Mouse (Mus musculus): ENCODE measurements at regions not wholly inside any gene's neighbourhood (a gene's known extent, or its start where the extent isn't known, plus 50 kb on each side); places are given as distances from the start of the nearest gene placed in this dataset.

GRCm38 (mm10) chr12:73830122-73830521, 71.1 kb upstream of the Hif1a start:
- no peak for DNase-seq (ENCODE audit: low spot score in 2 of 2)

GRCm38 (mm10) chr12:73830551-73831203, 70.5 kb upstream of the Hif1a start:
- DNase-seq (ENCODE audit: low spot score in 2 of 2) = no peak

- no peak for DNase-seq (ENCODE audit: low spot score in 2 of 2)
Observed at GRCm38 (mm10) chr12:73831204-73831595, 70.0 kb upstream of the Hif1a start.

- DNase-seq (ENCODE audit: low spot score in 2 of 2) = no peak
Observed at GRCm38 (mm10) chr12:73831637-73832385, 69.4 kb upstream of the Hif1a start.

GRCm38 (mm10) chr12:73832789-73833188, 68.4 kb upstream of the Hif1a start:
- DNase-seq (ENCODE audit: low spot score in 2 of 2) = no peak

- no peak for DNase-seq (ENCODE audit: low spot score in 2 of 2)
Observed at GRCm38 (mm10) chr12:73836132-73836531, 65.0 kb upstream of the Hif1a start.

- peak; percentile 19 to 23 for DNase-seq (ENCODE audit: low spot score in 2 of 2)
Observed at GRCm38 (mm10) chr12:73837036-73837435, 64.1 kb upstream of the Hif1a start.

- peak; percentile 19 to 42 for DNase-seq (ENCODE audit: low spot score in 2 of 2)
Observed at GRCm38 (mm10) chr12:73837921-73838320, 63.3 kb upstream of the Hif1a start.

GRCm38 (mm10) chr12:73838330-73838729, 62.8 kb upstream of the Hif1a start:
- no peak for DNase-seq (ENCODE audit: low spot score in 2 of 2)

- no peak for DNase-seq (ENCODE audit: low spot score in 2 of 2)
Observed at GRCm38 (mm10) chr12:73842000-73842675, 59.0 kb upstream of the Hif1a start.

- DNase-seq (ENCODE audit: low spot score in 2 of 2) = no peak
Observed at GRCm38 (mm10) chr12:73844782-73845181, 56.4 kb upstream of the Hif1a start.

- DNase-seq (ENCODE audit: low spot score in 2 of 2) = peak; percentile 37 to 62
Observed at GRCm38 (mm10) chr12:73846672-73847071, 54.5 kb upstream of the Hif1a start.

GRCm38 (mm10) chr12:73847336-73847735, 53.8 kb upstream of the Hif1a start:
- DNase-seq (ENCODE audit: low spot score in 2 of 2) = peak; percentile 16 to 17

- no peak for DNase-seq (ENCODE audit: low spot score in 2 of 2)
Observed at GRCm38 (mm10) chr12:73850831-73851230, 50.3 kb upstream of the Hif1a start.
